Mouse (Mus musculus) stomach, embryonic 16.5 days (tissue): Measurements from ENCODE around the gene Zmat5. TPM values are rescaled to one million over a fixed set of nuclear protein-coding genes. Genes with fewer than 3 reads are reported as not detected.
A peak's percentile ranks its signal among the peaks of the same experiment; 100 is the strongest.

Experiments
- ATAC-seq: fragments of 200-750 bp; cut with Nextera tagmentation; 2 replicates; pipeline ENCODE4 v1.8.0; 2017; ENCODE audit warnings: moderate number of reproducible peaks, moderate TSS enrichment; ENCODE audit not compliant: insufficient read depth, low FRiP score
- H3K27ac ChIP-seq: fragments of 300-500 bp; sonication (generic); 2 replicates; pipeline ENCODE4 v1.5.1; 2014; ENCODE audit warnings: low read length
- H3K27me3 ChIP-seq: fragments of 300-500 bp; sonication (generic); 2 replicates; pipeline ENCODE4 v1.6.1; 2014; ENCODE audit warnings: low read length, control low read depth, mixed read lengths; ENCODE audit not compliant: control insufficient read depth, insufficient read depth
- H3K36me3 ChIP-seq: fragments of 300-500 bp; sonication (generic); 2 replicates; pipeline ENCODE4 v1.6.1; 2014; ENCODE audit warnings: low read length; ENCODE audit not compliant: control insufficient read depth, insufficient read depth
- H3K4me1 ChIP-seq: fragments of 300-500 bp; sonication (generic); 2 replicates; pipeline ENCODE4 v1.6.1; 2014; ENCODE audit warnings: low read length, control low read depth, mixed read lengths; ENCODE audit not compliant: control insufficient read depth, insufficient read depth
- H3K4me2 ChIP-seq: fragments of 300-500 bp; sonication (generic); 2 replicates; pipeline ENCODE4 v1.6.1; 2014; ENCODE audit warnings: low read depth, low read length, mixed read lengths
- H3K4me3 ChIP-seq: fragments of 300-500 bp; sonication (generic); replicated peaks from 2 replicates; pipeline ENCODE4 v1.5.1; 2014; ENCODE audit warnings: mild to moderate bottlenecking, low read length
- H3K9ac ChIP-seq: fragments of 300-500 bp; sonication (generic); 2 replicates; pipeline ENCODE4 v1.6.1; 2014; ENCODE audit warnings: low read length
- H3K9me3 ChIP-seq: fragments of 300-500 bp; sonication (generic); replicated peaks from 2 replicates; pipeline ENCODE4 v1.6.1; 2016; ENCODE audit warnings: low read length, control low read depth; ENCODE audit not compliant: control insufficient read depth
- WGBS: fragments of 180-500 bp; shearing (Covaris S2); extraction: QIAGEN DNeasy Blood & Tissue Kit; methylation state at CpG from one replicate; pipeline ENCODE4 v1.1.7; 2014; 5-methylcytosine and 5-hydroxymethylcytosine counted together
- polyA plus RNA-seq: library from polyadenylated mRNA; unstranded; fragments of >200 nt; fragmentation: Nextera tagmentation; extraction: Ambion mirVana; gene quantifications from 2 replicates; pipeline ENCODE4 v1.2.1, GENCODE M21; 2015

The Zmat5 gene
- polyA plus RNA-seq = 61.4 and 68.2 TPM in 2 replicates

DNA sequence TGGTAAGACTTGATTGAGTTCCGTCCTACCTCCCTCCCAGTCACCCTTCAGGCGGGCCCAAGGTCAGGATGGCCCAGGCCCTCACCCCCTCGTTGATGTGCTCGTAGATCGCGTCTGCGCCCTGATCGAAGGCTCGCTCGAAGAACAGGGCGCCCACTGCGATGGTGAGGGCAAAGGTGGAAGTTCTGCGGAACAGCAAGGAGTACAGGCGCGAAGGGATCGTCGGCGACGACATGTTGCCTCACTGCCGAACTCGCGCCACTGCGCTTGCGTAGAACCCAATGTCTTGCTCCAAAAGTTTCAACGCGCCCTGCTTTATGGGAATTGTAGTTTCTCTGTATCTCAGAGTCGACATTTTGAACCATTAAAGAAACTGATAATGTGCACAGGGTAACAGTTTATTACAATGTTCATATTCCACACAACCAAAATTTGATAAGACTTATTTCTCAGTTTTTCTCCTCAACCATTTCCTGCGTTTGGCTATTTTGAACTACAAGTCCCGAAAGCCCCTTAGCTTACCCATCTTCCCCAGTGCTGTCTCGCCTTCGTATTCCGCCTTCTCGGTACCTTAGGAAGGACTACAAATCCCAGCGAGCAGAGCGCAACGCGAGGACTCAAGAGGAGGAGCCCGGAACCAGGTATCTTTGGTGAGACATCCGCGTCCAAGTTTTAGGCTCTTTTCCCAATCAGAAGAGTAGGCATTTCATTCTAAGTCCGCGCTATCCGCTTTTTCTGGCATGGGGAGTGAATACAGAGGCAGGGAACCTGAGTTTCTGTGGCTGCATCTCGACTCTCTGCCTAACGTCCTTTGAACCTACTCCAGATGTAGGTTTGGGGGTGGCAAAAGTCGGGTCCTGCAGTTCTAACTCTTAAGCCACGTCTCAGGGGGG, at the start of gene Zmat5, which contains the start of gene Uqcr10:
Zmat5 (plus strand) TSS at position 607 of the 893 bp plus-strand sequence.
Uqcr10 (minus strand) TSS at position 271 of the 893 bp plus-strand sequence.
- H3K4me3 ChIP-seq = peak within 1 kb of the TSS; percentile 86
- under 1% methylated on average over 47 of the region's 47 CpGs for WGBS
- H3K4me1 ChIP-seq = peaks cover 17% of the 10 kb centered on the region
- H3K9ac ChIP-seq = peak within 1 kb of the TSS; percentile 95
- no peaks in the 10 kb centered on the region for H3K27me3 ChIP-seq
- H3K36me3 ChIP-seq = peaks cover 9% of the 10 kb centered on the region
- peak within 1 kb of the TSS; percentile 80 for H3K27ac ChIP-seq
- H3K4me2 ChIP-seq = peak within 1 kb of the TSS; percentile 91
- peak; percentile 95 for ATAC-seq
- H3K9me3 ChIP-seq = no peaks in the 10 kb centered on the region

DNA sequence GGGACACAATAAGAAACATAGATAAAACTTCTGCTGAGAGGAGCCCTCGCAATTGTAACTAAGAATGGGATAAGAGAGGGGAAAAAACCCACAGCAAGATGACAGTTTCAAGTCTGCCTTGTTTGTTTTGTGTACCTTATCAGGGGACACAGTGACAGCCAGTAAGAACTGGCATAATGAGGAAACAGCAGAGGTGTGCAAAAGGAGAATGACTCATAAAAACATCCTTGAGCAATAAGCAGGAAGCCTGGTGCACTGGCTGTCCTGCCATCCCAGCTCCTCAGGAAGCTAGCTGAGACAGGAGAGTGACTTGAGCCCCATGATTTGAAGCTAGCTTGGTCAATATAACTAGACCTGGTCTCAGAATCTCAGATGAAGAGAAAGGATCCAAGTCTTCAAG, 44.7 kb upstream of the Zmat5 start:
- no peak for ATAC-seq
- H3K27ac ChIP-seq = no peak overlapping the region; the same call in 1 of the 2 replicates

DNA sequence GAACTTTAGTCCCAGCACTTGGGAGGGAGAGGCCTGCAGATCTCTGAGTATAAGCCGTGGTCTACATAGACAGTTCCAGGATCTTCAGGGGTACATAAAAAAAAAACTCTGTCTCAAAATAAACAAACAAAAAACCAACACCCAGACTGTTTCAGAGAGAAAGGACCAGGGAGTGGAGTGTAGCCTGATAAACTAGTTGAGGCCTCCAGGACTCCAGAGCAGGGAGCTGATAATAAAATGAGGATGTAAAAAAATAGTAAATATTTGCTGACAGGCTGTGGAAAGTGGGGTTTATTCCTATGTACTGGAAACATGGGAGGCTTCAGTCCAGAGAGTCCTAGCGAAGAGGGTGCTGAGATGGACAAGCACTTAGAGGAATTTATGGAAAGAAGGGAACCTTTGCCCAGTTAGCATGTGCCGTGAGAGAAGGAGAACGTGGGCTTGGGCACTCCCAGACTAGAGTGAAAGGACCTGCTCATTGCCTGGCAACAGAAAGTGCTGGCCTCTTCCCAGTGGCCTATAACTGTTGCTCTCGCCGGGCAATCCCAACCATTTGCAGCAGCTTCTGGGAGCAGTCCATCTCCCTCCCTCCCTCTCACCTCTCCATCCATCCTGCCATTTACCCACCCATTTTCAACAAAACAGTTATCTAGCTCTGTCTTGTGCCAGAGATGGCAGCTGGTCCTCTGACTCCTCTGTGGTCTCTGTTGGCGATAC, 44.0 kb upstream of the Zmat5 start:
- H3K4me3 ChIP-seq = no peak overlapping the region
- no peak overlapping the region for H3K9ac ChIP-seq
- WGBS = 79% methylated on average over 7 of the region's 7 CpGs
- ATAC-seq = no peak
- no peaks in the 10 kb centered on the region for H3K27me3 ChIP-seq
- no peak overlapping the region for H3K4me2 ChIP-seq
- H3K36me3 ChIP-seq = 0 out of 2 replicates have a peak, but pooled peaks cover 5% of the 10 kb centered on the region
- no peaks in the 10 kb centered on the region for H3K4me1 ChIP-seq
- peak overlapping the region; percentile 41; the same call in 1 of the 2 replicates for H3K27ac ChIP-seq
- H3K9me3 ChIP-seq = no peaks in the 10 kb centered on the region

More for the DNA sequence above, 44.7 kb upstream of the Zmat5 start:
- no peak overlapping the region for H3K9ac ChIP-seq
- H3K4me3 ChIP-seq = no peak overlapping the region
- no peaks in the 10 kb centered on the region for H3K4me1 ChIP-seq
- no peaks in the 10 kb centered on the region for H3K27me3 ChIP-seq
- no peak overlapping the region for H3K4me2 ChIP-seq
- 0 out of 2 replicates have a peak, but pooled peaks cover 5% of the 10 kb centered on the region for H3K36me3 ChIP-seq
- 68% methylated on average over 1 of the region's 1 CpGs for WGBS
- no peaks in the 10 kb centered on the region for H3K9me3 ChIP-seq

DNA sequence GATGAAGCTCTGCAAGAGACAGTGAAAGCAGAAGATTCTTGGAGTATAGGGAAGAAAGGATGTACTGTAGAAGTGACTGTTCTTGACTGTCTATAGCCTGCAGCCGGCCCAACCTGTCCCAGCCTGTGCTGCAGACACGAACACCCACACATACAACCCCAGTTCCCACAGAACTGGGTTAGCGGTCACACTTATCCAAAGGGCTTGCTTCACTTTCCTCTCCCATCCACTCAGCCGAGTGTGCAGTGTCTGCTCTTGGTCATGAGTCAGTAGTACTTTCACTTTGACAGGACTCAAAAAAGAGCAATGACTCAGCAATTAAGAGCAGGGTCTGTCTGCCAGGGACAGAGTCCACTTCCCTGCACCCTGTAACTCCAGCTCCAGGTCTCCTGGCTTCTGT, 43.2 kb upstream of the Zmat5 start:
- 0 out of 2 replicates have a peak, but pooled peaks cover 5% of the 10 kb centered on the region for H3K36me3 ChIP-seq
- 76% methylated on average over 4 of the region's 4 CpGs for WGBS
- H3K4me1 ChIP-seq = no peaks in the 10 kb centered on the region
- H3K9me3 ChIP-seq = no peaks in the 10 kb centered on the region
- no peak overlapping the region for H3K4me3 ChIP-seq
- H3K27me3 ChIP-seq = no peaks in the 10 kb centered on the region
- H3K9ac ChIP-seq = no peak overlapping the region
- no peak overlapping the region for H3K4me2 ChIP-seq
- peak; percentile 64; the same call in 1 of the 2 replicates for ATAC-seq
- H3K27ac ChIP-seq = no peak overlapping the region

DNA sequence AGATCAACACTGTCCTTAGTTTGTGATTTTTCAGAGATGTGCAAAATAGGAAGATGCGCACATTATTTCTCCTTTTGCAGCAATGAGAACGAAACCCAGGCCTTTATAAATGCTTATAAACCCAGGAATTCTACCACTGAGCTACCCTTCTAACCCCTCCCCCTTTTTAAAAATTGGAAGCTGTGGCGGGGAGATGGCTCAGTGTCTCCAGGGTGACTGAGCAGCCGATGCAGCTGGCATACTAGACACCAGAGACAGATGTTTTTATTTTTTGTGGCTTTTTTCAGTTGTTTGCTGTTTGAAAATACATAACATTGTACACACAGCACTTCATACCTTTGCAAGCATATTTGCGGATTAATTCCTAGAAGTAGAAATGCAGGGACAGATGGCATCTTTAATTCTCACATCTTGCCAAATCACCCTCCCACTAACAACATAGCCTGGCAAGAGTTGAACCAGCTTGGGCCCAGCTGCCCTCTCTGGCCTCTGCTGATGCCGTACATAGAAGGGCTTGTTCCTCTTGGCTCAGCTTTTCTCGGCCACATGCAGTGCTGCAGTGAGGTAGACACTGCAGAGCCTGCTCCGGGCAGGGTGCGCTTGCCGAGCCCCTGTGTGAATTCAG, 42.5 kb upstream of the Zmat5 start:
- Histone ChIP-seq H3K36me3 (0 out of 2 replicates have a peak, but pooled peaks cover 5% of the 10 kb centered on the region), H3K27me3 (no peaks in the 10 kb centered on the region), H3K27ac (no peak overlapping the region), H3K4me2 (no peak overlapping the region), H3K9ac (no peak overlapping the region), H3K4me1 (no peaks in the 10 kb centered on the region), H3K4me3 (no peak overlapping the region), H3K9me3 (no peaks in the 10 kb centered on the region)
- no peak for ATAC-seq
- WGBS = 89% methylated on average over 10 of the region's 10 CpGs

DNA sequence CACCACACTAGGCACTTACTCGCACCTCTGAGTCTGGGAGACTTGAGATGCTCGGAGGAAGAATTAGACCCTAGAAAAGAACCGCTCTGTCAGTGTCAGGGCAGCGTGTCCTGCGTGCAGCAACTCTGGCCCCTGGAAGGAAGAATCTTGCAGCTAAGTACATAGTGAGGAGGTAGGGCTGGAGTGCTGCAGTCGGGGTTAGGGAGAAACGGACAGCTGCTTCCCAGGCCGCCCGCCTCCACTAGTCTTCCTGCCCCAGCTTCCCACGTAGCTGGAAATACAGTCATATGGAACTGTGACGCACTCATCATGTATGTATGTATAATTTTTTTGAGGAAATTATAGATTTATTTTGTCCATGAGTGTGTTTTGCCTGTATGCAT, 42.0 kb upstream of the Zmat5 start:
- no peaks in the 10 kb centered on the region for H3K4me1 ChIP-seq
- no peak overlapping the region for H3K9ac ChIP-seq
- ATAC-seq = no peak
- H3K27me3 ChIP-seq = no peaks in the 10 kb centered on the region
- no peaks in the 10 kb centered on the region for H3K9me3 ChIP-seq
- no peak overlapping the region for H3K4me2 ChIP-seq
- no peak overlapping the region for H3K27ac ChIP-seq
- no peak overlapping the region for H3K4me3 ChIP-seq
- 0 out of 2 replicates have a peak, but pooled peaks cover 5% of the 10 kb centered on the region for H3K36me3 ChIP-seq
- WGBS = 91% methylated on average over 11 of the region's 11 CpGs

DNA sequence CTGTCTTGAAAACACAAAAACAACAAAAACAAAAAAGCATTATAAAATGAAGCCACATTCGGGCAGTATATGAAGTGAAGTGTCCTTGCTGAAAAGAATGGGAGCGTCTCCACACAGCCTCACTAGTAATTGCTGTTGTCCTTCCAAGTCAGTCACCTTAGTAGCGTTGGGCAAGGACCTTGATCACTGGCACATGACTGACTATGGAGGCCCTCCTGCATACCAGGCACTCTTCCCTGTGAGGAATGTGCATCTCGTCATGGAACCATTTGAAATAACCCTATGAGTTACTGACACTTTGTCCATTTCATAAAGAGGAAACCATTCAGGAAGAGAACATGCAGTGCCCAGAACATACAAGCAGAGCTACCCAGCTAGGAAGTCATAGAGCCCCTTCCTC, 32.7 kb upstream of the Zmat5 start:
- Histone ChIP-seq H3K4me2 (no peak overlapping the region), H3K27me3 (no peaks in the 10 kb centered on the region), H3K36me3 (peaks cover 9% of the 10 kb centered on the region), H3K4me3 (no peak overlapping the region), H3K27ac (no peak overlapping the region), H3K4me1 (no peaks in the 10 kb centered on the region), H3K9ac (no peak overlapping the region), H3K9me3 (no peaks in the 10 kb centered on the region)
- no peak for ATAC-seq
- WGBS = 79% methylated on average over 4 of the region's 4 CpGs

DNA sequence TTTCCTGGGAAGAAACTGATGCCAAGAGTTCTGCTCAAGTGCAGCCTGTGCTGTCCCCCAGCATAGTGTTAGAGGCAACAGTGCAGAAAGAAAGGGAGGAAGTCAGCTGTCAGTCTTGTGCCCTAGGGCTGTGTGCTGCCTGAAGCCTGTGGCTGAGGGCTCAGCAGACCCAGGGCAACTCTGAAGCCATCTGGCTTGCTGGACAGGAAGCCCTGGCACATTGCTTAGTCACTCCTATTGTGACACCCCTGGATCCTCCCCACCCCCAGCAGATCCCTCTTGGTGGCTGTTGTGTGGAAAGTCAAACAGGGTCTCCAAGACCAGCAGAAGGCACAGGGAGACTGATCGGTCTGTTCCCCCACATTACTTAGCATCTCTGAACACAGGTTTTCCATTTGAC, 29.9 kb upstream of the Zmat5 start:
- Histone ChIP-seq H3K36me3 (peaks cover 9% of the 10 kb centered on the region), H3K27ac (peak overlapping the region; percentile 49), H3K27me3 (no peaks in the 10 kb centered on the region), H3K9me3 (no peaks in the 10 kb centered on the region), H3K4me3 (no peak overlapping the region), H3K4me2 (no peak overlapping the region), H3K4me1 (no peaks in the 10 kb centered on the region), H3K9ac (peak overlapping the region; percentile 9; the same call in 1 of the 2 replicates)
- ATAC-seq = no peak
- 71% methylated on average over 1 of the region's 1 CpGs for WGBS
